In genomic region chr17:34740280-34740679, GRCm38 (mm10) we compare ENCODE assay signal across 19 mouse cellular contexts. TPM values are rescaled to one million over a fixed set of nuclear protein-coding genes. Genes with fewer than 3 reads are reported as not detected.
"Had no signal": no experiment of that assay in that cellular context is flagged by ENCODE, and none has a peak within 500 bp of the region (broad histone marks: within the 10 kb centered on the region; RNA-seq: fewer than 3 reads in every experiment).

No protein-coding gene starts in this region.

- H3K9me3 ChIP-seq: limb, embryonic 15.5 days; liver, embryonic 15.5 days; midbrain, embryonic 10.5 days; neural tube, embryonic 15.5 days had no signal

- DNase-seq: kidney, postnatal 10 days; kidney, postnatal 4 days; lung, embryonic 14.5 days; lung, postnatal 10 days; lung, postnatal 4 days; midbrain, embryonic 14.5 days; right cerebral cortex, adult 18-20 months; right cerebral cortex, postnatal 25 days; thymus, adult 2 months; thymus, postnatal 25 days had no signal

- H3K4me3 ChIP-seq: limb, embryonic 15.5 days; liver, embryonic 15.5 days; midbrain, embryonic 10.5 days; myocyte; neural tube, embryonic 15.5 days had no signal

- H3K27me3 ChIP-seq: limb, embryonic 15.5 days; liver, embryonic 15.5 days; neural tube, embryonic 15.5 days had no signal

- H3K27ac ChIP-seq: limb, embryonic 15.5 days; liver, embryonic 15.5 days; midbrain, embryonic 10.5 days; neural tube, embryonic 15.5 days; stomach, postnatal 0 days had no signal

- H3K36me3 ChIP-seq: limb, embryonic 15.5 days; liver, embryonic 15.5 days; midbrain, embryonic 10.5 days; neural tube, embryonic 15.5 days had no signal

- H3K4me1 ChIP-seq: limb, embryonic 15.5 days; liver, embryonic 15.5 days; midbrain, embryonic 10.5 days; neural tube, embryonic 15.5 days had no signal

- H3K9ac ChIP-seq: limb, embryonic 15.5 days; liver, embryonic 15.5 days; lung, embryonic 14.5 days; neural tube, embryonic 15.5 days had no signal

RNA-seq across cellular contexts. Expression of gene C4b, which starts 3.4 kb away (rescaled TPM):
- polyA plus RNA-seq: kidney, embryonic 14.5 days; limb, embryonic 11.5 days; lung, embryonic 14.5 days; midbrain, embryonic 10.5 days; myocyte; neural tube, embryonic 11.5 days had no signal
